Mouse (Mus musculus) urinary bladder, postnatal 14 days (tissue): ENCODE data around the gene Sv2c.

Experiments used
- DNase-seq: peaks from one replicate; pipeline ENCODE4 v3.0.0; 2021; ENCODE audit warnings: low spot score

Sv2c gene

DNA sequence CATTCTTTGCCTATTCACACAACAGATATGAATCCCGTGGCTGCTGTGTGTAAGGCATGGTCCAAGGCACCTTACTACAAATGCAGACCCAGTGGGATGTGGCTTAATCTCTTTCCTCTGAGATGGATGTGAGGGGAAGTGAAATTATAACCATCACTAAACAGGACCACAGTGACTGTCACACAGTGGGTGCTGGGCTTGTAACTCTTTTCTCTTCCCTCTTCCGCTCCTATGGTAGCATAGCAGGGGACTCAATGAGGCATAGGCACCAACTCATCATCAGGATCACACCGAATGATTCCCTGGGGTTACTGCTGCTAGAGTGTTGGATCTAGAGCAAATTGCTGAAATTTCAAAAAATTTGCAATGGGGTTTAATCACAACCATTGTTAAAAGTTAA, 188.5 kb downstream of the Sv2c start:
- DNase-seq = no peak

DNA sequence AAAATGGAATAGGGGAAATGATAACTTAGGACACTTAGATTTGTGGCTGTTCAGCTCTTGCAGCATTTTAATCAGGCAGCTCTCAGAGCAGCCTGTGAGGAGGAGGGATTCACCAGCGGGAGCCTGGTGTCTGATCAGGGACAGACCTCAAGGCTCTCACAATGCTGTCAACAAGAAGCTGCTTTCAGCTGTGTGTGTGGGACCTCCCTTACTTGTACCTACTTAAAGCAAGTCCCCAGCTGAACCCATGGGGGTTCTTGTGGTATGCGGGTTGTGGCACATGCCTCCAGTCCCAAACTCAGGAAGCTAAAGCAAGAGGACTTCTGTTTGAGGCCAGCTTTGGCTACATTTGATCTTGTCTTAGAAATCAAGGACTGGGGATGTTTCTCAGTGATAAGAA, 189.8 kb downstream of the Sv2c start:
- DNase-seq = no peak

DNA sequence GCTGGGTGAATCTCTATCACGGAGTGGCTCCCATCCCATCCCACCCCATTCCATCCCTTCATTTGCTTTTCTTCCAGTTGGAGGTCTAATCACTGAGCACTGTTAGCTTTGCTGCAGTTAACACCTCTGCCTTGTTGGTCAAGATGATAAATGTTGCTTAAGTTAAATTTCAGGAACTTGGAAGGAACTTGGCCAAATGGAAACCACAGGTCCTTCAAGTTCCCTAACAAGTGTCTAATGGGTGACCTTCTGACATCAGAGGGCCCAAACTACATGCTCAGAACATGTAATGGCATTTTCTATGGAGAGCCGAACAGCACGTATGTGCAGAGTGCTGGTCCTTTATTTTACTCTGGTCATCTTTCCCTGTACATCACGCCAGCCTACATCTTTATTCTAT, 190.5 kb downstream of the Sv2c start:
- no peak for DNase-seq

DNA sequence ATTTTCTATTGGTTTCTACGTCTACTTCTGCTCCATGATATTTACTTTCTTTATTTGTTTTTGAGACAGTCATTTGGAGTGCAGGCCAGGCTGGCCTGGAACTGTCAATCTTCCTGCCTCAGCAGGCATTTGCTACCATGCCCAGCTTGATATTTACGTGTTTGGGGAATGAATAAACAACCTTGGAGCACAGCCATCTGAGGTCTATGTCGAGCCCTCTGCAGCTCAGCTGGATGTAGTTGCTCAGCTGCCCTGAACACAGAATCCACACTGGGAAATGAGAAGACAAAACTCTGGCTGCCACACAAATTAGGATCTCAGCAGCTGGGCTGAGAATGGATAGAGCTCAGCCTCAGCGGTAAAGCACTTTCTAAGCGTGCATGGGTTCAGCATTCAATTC, 191.6 kb downstream of the Sv2c start:
- no peak for DNase-seq

DNA sequence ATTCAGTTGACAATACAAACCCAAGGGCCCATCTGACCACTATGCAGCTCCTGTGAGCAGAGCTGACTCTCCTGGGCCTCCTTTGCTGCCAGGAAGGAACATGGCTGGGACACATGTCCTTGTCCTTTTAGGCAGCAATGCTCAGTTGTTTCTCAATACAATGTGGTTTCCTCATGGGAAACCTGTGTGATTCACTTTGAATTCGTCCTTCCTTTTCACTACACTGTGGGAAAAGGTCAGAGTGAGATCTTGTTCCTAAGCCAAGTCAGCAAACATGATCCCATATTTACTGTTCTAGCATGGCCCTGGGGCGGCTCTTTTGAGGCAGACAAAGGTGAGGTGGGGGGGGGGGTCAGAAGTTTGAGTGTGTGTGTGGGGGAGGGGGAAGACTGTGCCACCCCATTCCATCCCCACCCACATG, 208.2 kb downstream of the Sv2c start:
- no peak for DNase-seq

DNA sequence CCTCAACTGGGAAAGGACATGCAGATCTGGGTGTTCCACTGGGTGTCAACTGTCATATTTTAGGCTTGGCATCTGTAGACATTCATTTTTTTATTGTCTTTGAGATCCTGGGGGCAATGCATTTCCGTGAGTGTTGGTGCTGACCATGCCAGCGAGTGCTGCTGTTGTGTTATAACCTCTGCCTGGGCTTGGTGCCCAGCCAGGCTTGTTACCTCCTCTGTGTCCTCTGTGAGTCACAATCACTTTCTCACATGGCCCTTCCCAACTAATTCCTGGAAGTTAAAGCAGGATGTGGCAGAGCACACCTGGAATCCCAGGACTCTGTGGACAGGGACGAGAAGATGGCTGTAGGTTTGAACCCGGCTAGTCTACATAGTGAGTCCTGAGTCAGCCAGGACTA, 209.8 kb downstream of the Sv2c start:
- DNase-seq = no peak

DNA sequence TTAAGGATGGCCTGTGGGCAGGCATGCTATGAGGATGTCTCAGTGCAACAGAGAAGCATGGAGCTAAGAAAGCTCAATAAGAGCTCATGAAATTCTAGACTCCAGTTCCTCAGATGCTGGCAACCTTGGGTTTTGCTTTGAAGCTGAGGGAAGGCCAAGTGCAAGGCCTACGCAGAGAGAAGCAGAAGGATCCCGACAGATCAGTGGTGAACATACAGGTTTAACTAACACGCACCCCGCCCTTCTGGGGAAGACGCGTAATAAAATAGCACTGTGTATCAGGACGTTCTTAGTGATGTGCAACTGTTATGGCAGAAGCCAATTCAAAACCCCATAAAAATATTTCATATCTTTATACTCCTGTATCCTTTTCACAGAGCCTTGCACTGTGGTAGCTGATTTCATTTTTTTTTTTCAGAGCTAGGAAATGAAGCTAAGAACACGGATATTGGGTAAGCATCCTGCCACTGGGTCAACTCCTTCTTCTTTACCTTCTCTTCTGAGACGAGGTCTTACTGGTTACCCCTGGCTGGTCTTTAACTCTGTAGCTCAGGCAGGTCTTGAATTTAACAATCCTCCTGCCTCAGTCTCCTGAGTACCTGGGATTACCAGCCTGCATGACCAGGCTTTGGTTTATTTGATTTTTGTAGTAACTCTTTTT, 213.6 kb downstream of the Sv2c start:
- DNase-seq = no peak

DNA sequence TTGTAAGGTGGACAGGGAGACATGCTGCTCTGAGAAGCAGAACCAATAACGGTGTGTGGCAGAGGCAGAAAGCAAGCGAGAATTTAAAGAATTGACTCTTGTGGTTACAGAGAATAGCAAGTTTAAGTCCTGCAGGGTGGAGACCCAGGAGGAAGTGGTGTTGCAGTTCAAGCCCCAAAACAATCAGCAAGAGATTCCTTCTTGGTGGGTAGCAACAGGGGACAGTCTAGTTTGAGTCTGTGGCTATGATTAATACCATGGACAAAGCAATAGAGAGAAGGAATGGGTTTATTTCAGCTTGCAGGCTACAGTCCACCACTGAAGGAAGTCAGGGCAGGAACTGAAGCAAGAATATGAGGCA, 219.4 kb downstream of the Sv2c start:
- no peak for DNase-seq

DNA sequence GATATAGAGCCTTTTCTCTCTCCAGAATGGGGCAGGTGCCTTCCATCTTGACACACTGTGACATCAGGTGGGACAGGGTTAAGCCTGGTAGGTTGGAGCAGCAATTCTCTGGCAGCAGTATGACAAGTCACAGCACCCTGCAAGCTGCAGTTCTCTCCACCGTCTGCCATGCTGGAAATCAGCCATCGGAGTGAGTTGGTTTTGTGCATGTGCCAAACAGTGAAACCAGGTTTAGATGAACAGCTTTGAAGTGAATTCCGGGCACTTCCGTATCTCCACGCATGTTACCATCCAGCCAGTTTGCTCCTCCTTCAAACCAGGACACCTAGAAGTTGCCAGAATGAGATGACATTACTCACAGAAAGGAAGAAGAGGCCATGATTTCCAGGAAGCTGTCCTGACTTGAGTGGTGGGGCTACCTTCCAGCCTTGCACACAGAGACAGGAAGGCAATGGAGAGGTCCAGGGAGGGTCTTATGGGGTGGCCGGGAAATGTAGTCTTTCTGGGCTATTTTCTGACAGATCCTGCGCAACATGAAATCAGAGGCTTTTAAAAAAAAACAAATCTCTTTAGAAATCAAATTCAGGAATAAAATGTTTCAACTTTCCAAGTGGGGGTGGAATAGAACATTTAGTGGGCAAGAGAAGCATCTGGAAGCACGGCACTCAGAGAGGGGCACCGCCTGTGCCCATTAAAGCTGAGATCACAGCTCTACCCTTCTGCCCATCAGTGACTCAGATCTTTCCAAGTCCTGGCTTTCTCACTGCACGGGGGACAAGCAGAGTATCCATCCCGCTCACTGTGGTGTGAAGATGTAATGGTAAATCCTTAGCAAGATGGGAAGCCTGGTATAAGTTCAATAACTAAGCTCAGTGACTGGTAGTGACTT, 220.0 kb downstream of the Sv2c start:
- DNase-seq = no peak

DNA sequence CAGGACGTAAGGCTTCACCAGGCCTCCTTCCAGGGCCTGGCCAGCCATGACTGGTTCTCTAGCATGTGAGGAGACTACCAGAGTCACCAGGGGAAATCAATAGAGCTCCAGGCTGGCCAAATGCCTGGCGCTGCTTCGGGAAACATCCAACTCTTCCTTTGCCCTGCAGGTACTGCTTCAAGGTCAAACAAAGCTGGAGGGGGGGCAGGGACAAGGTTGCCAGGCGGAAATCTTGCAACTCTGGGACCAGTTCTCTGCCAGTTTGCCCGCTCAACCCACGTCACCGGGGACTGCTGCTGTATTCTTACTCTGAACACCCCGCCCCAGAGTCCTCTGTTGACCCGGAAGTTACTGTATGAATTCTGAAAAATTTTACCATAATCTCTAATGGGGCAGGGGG, 222.1 kb downstream of the Sv2c start:
- no peak for DNase-seq

DNA sequence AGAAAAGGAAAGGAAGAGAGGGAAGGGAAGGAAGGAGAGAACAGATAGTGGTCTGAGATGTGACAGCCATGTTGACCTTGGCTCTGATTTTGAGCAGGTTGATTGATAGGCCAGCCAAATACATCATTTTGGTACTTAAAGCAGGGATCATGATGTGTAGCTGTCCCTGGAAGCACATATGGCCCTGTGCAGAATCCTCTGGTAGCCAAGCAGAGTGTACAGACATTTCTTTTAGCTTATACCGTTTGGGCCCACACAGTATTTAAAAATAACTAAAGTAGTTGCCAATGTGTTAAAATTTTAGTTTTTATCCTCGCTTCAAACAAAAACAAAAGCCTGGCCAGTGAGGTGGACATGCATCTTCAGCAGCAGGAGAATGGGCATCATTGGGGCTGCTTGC, 223.1 kb downstream of the Sv2c start:
- DNase-seq = no peak
